Mouse (Mus musculus) limb, embryonic 12.5 days (tissue): ENCODE data around the gene Rplp2. TPM values are rescaled to one million over a fixed set of nuclear protein-coding genes. Genes with fewer than 3 reads are reported as not detected.
"Not testable (repeated sequence)": the region's sequence is repeated elsewhere in the genome, so short reads cannot be mapped to it uniquely, and the experiment has no call there.

Experiments used
- ATAC-seq: fragments of 200-750 bp; cut with Nextera tagmentation; 2 replicates; pipeline ENCODE4 v1.8.0; 2017; ENCODE audit warnings: low read depth, moderate TSS enrichment; ENCODE audit not compliant: insufficient number of reproducible peaks, insufficient read depth, low FRiP score, low TSS enrichment
- H3K27ac ChIP-seq: fragments of 300-500 bp; sonication (generic); 2 replicates; pipeline ENCODE4 v1.5.1; 2016; ENCODE audit warnings: mild to moderate bottlenecking, moderate library complexity
- H3K27me3 ChIP-seq: fragments of 300-500 bp; sonication (generic); 2 replicates; pipeline ENCODE4 v1.6.1; 2016; ENCODE audit warnings: mild to moderate bottlenecking, moderate library complexity
- H3K36me3 ChIP-seq: fragments of 300-500 bp; sonication (generic); 2 replicates; pipeline ENCODE4 v1.6.1; 2016; ENCODE audit warnings: mild to moderate bottlenecking, moderate library complexity
- H3K4me1 ChIP-seq: fragments of 300-500 bp; sonication (generic); replicated peaks from 2 replicates; pipeline ENCODE4 v1.6.1; 2016
- H3K4me2 ChIP-seq: fragments of 300-500 bp; sonication (generic); 2 replicates; pipeline ENCODE4 v1.6.1; 2016; ENCODE audit warnings: mild to moderate bottlenecking, moderate library complexity
- H3K4me3 ChIP-seq: fragments of 300-500 bp; sonication (generic); replicated peaks from 2 replicates; pipeline ENCODE4 v1.5.1; 2016; ENCODE audit warnings: mild to moderate bottlenecking
- H3K9ac ChIP-seq: fragments of 300-500 bp; sonication (generic); replicated peaks from 2 replicates; pipeline ENCODE4 v1.6.1; 2016; ENCODE audit warnings: mild to moderate bottlenecking, moderate library complexity
- H3K9me3 ChIP-seq: fragments of 300-500 bp; sonication (generic); 2 replicates; pipeline ENCODE4 v1.6.1; 2016; ENCODE audit warnings: mild to moderate bottlenecking, moderate library complexity
- WGBS: fragments of 180-500 bp; shearing (Covaris S2); methylation state at CpG from one replicate; pipeline ENCODE4 v1.1.7; 2016; 5-methylcytosine and 5-hydroxymethylcytosine counted together
- polyA plus RNA-seq: library from polyadenylated mRNA; unstranded; fragments of >200 nt; fragmentation: Nextera tagmentation; extraction: Ambion mirVana; gene quantifications from 2 replicates; pipeline ENCODE4 v1.2.1, GENCODE M21; 2016

Gene Rplp2
- polyA plus RNA-seq: 1,204 and 1,293 TPM in 2 replicates

DNA sequence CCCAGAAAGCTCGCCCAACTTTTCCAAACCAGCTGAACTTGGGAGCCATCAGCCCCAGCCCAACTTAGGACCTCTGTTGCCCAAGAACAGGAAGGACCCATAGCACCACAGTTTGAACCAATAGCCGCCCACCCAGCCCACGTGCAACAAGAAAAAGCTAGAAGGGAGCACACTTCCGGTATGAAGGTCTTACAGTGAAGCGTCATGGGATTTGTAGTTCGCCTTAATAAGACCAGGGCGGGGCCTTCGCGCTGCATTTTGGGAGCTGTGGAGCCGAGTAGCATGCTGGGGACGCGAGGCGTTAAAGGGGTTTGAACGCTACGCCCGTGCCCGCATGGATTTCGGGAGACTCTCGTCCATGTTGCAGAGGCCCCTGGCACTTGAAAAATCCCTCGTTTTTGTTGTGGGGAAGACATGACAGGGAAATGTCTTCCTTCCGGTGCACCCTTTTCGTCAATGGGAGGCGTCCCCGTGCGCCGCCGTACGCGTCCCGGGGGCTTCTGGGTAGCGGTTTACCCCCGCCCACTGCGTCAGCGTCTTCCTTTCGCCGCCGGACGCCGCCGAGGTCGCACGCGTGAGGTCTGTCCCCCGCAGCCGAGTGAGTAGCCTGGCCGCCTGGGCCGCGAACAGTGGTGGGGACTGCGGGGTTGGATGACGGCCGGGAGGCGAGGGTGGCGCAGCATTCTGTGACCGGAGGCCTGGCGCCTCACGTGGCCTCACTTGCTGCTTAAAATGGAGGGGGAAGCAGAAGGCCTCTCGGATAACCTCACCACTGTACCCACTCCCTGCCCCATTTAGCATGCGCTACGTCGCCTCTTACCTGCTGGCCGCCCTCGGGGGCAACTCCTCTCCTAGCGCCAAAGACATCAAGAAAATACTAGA, at the start of gene Rplp2:
Gene Rplp2 (plus strand): TSS at position 261 of the 882 bp plus-strand sequence.
- peak within 1 kb of the TSS; percentile 64 for H3K27ac ChIP-seq
- H3K27me3 ChIP-seq: no peaks in the 10 kb centered on the region
- H3K9ac ChIP-seq: peak within 1 kb of the TSS; percentile 95
- H3K4me2 ChIP-seq: peak within 1 kb of the TSS; percentile 79
- WGBS: under 1% methylated on average over 63 of the region's 63 CpGs
- no peaks in the 10 kb centered on the region for H3K9me3 ChIP-seq
- peaks cover 26% of the 10 kb centered on the region for H3K4me1 ChIP-seq
- peak; percentile 85 for ATAC-seq
- H3K36me3 ChIP-seq: peaks cover 40% of the 10 kb centered on the region
- peak within 1 kb of the TSS; percentile 88 for H3K4me3 ChIP-seq

DNA sequence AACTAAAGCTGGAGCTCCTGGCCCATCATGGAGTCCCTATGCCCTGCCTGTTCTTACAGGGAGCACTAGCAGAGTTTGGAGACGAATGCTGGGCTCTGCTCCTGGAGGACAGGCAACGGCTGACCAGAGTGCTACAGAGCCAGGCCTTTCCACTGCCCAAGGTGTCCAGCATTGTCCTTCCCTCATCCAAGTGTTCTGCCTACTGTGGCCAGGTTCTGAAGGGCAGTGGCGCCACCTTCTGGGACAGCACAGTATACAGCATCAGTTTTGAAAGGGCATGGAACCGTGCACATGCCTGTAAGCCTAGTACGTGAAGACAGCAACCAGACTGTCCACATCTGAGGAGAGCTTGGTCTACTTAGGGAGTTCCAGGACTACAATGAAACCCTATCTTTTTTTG, 43.9 kb upstream of the Rplp2 start:
- Histone ChIP-seq H3K27ac (no peak overlapping the region), H3K4me1 (no peaks in the 10 kb centered on the region), H3K4me3 (no peak overlapping the region), H3K4me2 (no peak overlapping the region), H3K9ac (no peak overlapping the region), H3K27me3 (no peaks in the 10 kb centered on the region), H3K36me3 (peaks cover 67% of the 10 kb centered on the region), H3K9me3 (no peaks in the 10 kb centered on the region)
- ATAC-seq: no peak
- 56% methylated on average over 5 of the region's 5 CpGs for WGBS

- no peaks in the 10 kb centered on the region for H3K9me3 ChIP-seq
- no peak overlapping the region for H3K27ac ChIP-seq
- no peak overlapping the region for H3K9ac ChIP-seq
- peaks cover 67% of the 10 kb centered on the region for H3K36me3 ChIP-seq
- no peak for ATAC-seq
- H3K4me2 ChIP-seq: no peak overlapping the region
- 85% methylated on average over 4 of the region's 4 CpGs for WGBS
- no peaks in the 10 kb centered on the region; the same call in 1 of the 2 replicates for H3K4me1 ChIP-seq
- H3K27me3 ChIP-seq: no peaks in the 10 kb centered on the region
- no peak overlapping the region for H3K4me3 ChIP-seq
Measured at GRCm38 (mm10) chr7:141405466-141405865, 41.7 kb upstream of the Rplp2 start.

DNA sequence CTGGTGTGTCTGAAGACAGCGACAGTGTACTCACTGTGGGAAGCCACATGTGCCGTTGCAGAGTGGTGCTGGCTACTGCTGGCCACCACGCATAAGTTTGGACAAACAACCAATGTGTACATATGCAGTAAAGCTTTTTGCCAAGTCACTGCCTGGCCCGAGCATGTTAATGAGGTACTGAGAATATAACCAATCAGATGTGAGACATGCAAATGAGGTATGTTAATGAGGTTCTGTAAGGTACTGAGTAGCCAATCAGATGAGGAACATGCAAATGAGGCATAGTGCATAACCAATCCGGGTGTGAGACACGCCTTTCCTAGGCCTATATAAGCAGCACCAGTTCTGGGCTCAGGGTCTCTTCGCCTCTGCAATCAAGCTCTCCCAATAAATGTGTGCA, 39.5 kb upstream of the Rplp2 start:
- peaks cover 61% of the 10 kb centered on the region for H3K36me3 ChIP-seq
- ATAC-seq, H3K27ac ChIP-seq, H3K4me3 ChIP-seq, H3K4me2 ChIP-seq, H3K9me3 ChIP-seq, H3K9ac ChIP-seq, H3K4me1 ChIP-seq, H3K27me3 ChIP-seq: not testable (repeated sequence)
- 96% methylated on average over 7 of the region's 7 CpGs for WGBS

GRCm38 (mm10) chr7:141408833-141409232, 38.3 kb upstream of the Rplp2 start:
- WGBS: 16% methylated on average over 11 of the region's 11 CpGs
- no peak overlapping the region for H3K27ac ChIP-seq
- peaks cover 51% of the 10 kb centered on the region for H3K36me3 ChIP-seq
- 0 out of 2 replicates have a peak, but pooled peaks have one; percentile 17 for ATAC-seq
- H3K9me3 ChIP-seq: no peaks in the 10 kb centered on the region
- H3K27me3 ChIP-seq: no peaks in the 10 kb centered on the region
- no peak overlapping the region for H3K4me2 ChIP-seq
- no peak overlapping the region for H3K4me3 ChIP-seq
- no peak overlapping the region for H3K9ac ChIP-seq
- H3K4me1 ChIP-seq: peaks cover 8% of the 10 kb centered on the region

DNA sequence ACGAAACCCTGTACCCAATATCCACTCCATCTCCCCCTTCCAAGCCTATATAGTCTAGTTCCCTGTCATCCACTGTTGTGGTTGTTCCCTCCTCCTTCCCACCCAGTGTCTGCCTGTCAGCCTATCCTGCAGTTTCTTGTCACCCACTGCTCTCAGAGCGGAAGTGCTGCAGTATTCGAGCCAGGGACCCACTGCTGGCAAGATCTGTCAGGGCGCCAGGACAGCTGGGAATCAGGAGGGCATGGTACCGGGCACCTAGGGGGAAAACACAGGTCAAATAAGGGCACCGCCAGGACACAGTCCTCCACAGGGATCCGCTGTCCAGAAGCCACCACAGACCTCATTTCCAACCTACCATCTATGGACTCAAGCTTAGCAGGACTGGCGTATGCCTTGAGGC, 36.5 kb upstream of the Rplp2 start:
- Histone ChIP-seq H3K27ac (no peak overlapping the region), H3K36me3 (peaks cover 47% of the 10 kb centered on the region), H3K4me1 (peaks cover 8% of the 10 kb centered on the region), H3K27me3 (no peaks in the 10 kb centered on the region), H3K4me3 (no peak overlapping the region), H3K9ac (no peak overlapping the region), H3K4me2 (no peak overlapping the region), H3K9me3 (no peaks in the 10 kb centered on the region)
- 86% methylated on average over 8 of the region's 8 CpGs for WGBS
- ATAC-seq: no peak

DNA sequence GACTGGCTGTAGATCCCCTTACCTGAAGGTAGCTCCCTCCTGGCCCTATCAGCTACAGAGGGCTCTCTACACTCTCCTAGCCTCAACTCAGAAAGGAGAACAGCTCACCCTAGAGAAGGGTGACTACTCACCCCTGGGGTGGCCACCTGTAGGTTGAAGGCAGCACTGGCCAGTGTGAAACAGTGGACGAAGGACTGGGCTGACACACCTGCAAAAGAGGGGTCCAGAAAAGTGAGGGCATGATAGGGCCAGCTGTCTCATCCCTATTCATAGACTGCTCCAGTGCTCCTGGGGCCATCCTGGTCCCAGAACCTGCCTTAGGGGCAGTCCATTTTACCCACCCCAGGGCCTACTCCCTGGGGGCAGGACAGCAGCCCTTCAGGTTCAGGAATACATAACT, 35.5 kb upstream of the Rplp2 start:
- 76% methylated on average over 1 of the region's 1 CpGs for whole genome bisulfite sequencing
- peaks cover 47% of the 10 kb centered on the region for H3K36me3 ChIP-seq
- no peaks in the 10 kb centered on the region for H3K27me3 ChIP-seq
- no peak overlapping the region for H3K9ac ChIP-seq
- no peak overlapping the region for H3K4me3 ChIP-seq
- H3K4me1 ChIP-seq: peaks cover 8% of the 10 kb centered on the region
- H3K9me3 ChIP-seq: no peaks in the 10 kb centered on the region
- ATAC-seq: no peak
- H3K4me2 ChIP-seq: no peak overlapping the region
- H3K27ac ChIP-seq: no peak overlapping the region

GRCm38 (mm10) chr7:141413331-141413730, 33.8 kb upstream of the Rplp2 start:
- Histone ChIP-seq H3K4me3 (peak overlapping the region; percentile 80), H3K4me1 (peaks cover 8% of the 10 kb centered on the region), H3K27me3 (0 out of 2 replicates have a peak, but pooled peaks cover 3% of the 10 kb centered on the region), H3K36me3 (peaks cover 37% of the 10 kb centered on the region), H3K4me2 (peak overlapping the region; percentile 92), H3K9ac (peak overlapping the region; percentile 86), H3K9me3 (no peaks in the 10 kb centered on the region), H3K27ac (peak overlapping the region; percentile 82)
- ATAC-seq: peak; percentile 5; the same call in 1 of the 2 replicates
- 3% methylated on average over 16 of the region's 16 CpGs for WGBS

DNA sequence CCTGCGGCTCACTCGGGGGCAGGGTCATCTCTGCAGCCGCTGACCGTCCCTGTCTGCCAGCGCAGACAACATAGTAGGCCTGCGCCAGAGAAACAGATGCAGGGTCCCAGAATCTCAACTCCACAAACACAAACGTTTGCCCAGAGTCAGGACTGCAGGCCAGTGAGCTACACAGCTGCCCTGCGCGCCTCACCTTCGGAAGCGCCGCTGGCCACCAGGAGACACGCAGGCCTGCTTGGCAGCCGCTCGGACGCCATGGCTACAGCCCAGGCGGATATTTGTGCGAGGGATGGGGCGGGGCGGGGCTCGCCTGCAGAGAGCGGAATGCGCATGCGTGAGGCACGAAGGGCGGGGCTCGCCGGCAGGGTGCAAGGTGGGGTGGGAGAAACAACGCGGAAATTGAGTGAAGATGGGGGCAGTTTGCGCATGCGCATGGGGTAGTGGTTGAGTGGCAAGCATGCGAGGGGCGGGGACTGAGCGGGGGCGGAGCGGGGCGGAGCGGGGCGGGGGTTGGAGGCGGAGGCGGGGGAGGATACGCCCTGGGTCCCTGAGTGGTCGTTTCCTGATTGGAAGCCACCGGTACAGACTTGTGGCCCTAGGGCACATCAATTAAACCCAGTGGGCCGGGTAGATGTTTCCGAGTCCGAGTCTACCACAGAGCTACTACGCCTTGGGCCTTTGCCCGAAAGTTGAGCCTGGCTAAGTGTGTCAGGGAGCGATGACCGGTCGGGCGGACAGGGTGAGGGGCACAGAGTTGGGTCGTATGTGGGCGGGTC, 33.2 kb upstream of the Rplp2 start, which contains the start of gene Gatd1:
Gene Gatd1 (minus strand): TSS at position 328 of the 776 bp plus-strand sequence.
- ATAC-seq: peak; percentile 82
- Histone ChIP-seq H3K36me3 (peaks cover 30% of the 10 kb centered on the region), H3K4me1 (peaks cover 12% of the 10 kb centered on the region), H3K4me2 (peak within 1 kb of the TSS; percentile 92), H3K27me3 (0 out of 2 replicates have a peak, but pooled peaks cover 3% of the 10 kb centered on the region), H3K9me3 (no peaks in the 10 kb centered on the region), H3K4me3 (peak within 1 kb of the TSS; percentile 80), H3K27ac (peak within 1 kb of the TSS; percentile 82), H3K9ac (peak within 1 kb of the TSS; percentile 86)
- under 1% methylated on average over 56 of the region's 56 CpGs for WGBS

- Histone ChIP-seq H3K9ac (no peak overlapping the region), H3K4me2 (no peak overlapping the region), H3K27ac (no peak overlapping the region), H3K9me3 (no peaks in the 10 kb centered on the region), H3K36me3 (peaks cover 7% of the 10 kb centered on the region; the same call in 1 of the 2 replicates), H3K27me3 (0 out of 2 replicates have a peak, but pooled peaks cover 3% of the 10 kb centered on the region), H3K4me1 (peaks cover 13% of the 10 kb centered on the region; the same call in 1 of the 2 replicates), H3K4me3 (no peak overlapping the region)
- WGBS: 86% methylated on average over 6 of the region's 6 CpGs
- no peak for ATAC-seq
Measured at GRCm38 (mm10) chr7:141416144-141416841, 30.9 kb upstream of the Rplp2 start.
